15 mouse cellular contexts compared by ENCODE assay signal in genomic region chr6:84051032-84051431, GRCm38 (mm10). TPM values are rescaled to one million over a fixed set of nuclear protein-coding genes. Genes with fewer than 3 reads are reported as not detected.
DNase-seq lines count a peak whose midpoint lies in the region; ATAC-seq and TF ChIP-seq lines count a peak whose summit lies in the region.
"Had no signal": no experiment of that assay in that cellular context is flagged by ENCODE, and none has a peak within 500 bp of the region (broad histone marks: within the 10 kb centered on the region; RNA-seq: fewer than 3 reads in every experiment).

No protein-coding gene starts in this region.

- H3K27me3 ChIP-seq in lung, embryonic 14.5 days (ENCODE audit: insufficient read depth, low read length), result no peaks in the 10 kb centered on the region
- H3K27me3 ChIP-seq: limb, embryonic 13.5 days; lung, embryonic 15.5 days; midbrain, embryonic 15.5 days; neural tube, embryonic 13.5 days had no signal

- no peak for ATAC-seq in lung, embryonic 14.5 days (ENCODE audit: insufficient read depth)
- ATAC-seq: hindbrain, postnatal 0 days; midbrain, embryonic 15.5 days had no signal

- WGBS in lung, embryonic 14.5 days, result 32% methylated on average over 6 of the region's 6 CpGs
- WGBS in lung, adult 2 months, result 36% methylated on average over 6 of the region's 6 CpGs

- no peaks in the 10 kb centered on the region for H3K4me1 ChIP-seq in lung, embryonic 14.5 days (ENCODE audit: insufficient read depth)
- H3K4me1 ChIP-seq in lung, adult 2 months (ENCODE audit: control insufficient read depth, insufficient read depth, low read length), result peaks cover 10% of the 10 kb centered on the region
- H3K4me1 ChIP-seq: limb, embryonic 13.5 days; midbrain, embryonic 15.5 days; neural tube, embryonic 13.5 days had no signal

- H3K4me3 ChIP-seq in lung, embryonic 14.5 days (ENCODE audit: low read depth, low read length), result no peak overlapping the region
- no peak overlapping the region for H3K4me3 ChIP-seq in lung, adult 2 months (replicated peaks; ENCODE audit: extremely low read depth, low read depth, low read length)
- H3K4me3 ChIP-seq: limb, embryonic 13.5 days; lung, embryonic 15.5 days; midbrain, embryonic 15.5 days; neural tube, embryonic 13.5 days had no signal

- TF ChIP-seq POLR2A in lung, adult 2 months (IDR thresholded peaks at IDR 0.05; ENCODE audit: borderline replicate concordance, extremely low read depth, low read depth, low read length), result no peak

- no peaks in the 10 kb centered on the region for H3K9me3 ChIP-seq in lung, embryonic 14.5 days (ENCODE audit: low read depth, low read length)
- H3K9me3 ChIP-seq: limb, embryonic 13.5 days; lung, embryonic 15.5 days; midbrain, embryonic 15.5 days; neural tube, embryonic 13.5 days had no signal

- H3K36me3 ChIP-seq in lung, embryonic 14.5 days (ENCODE audit: insufficient read depth), result no peaks in the 10 kb centered on the region
- H3K36me3 ChIP-seq: limb, embryonic 13.5 days; lung, embryonic 15.5 days; midbrain, embryonic 15.5 days; neural tube, embryonic 13.5 days had no signal

- TF ChIP-seq CTCF in lung, embryonic 14.5 days (IDR thresholded peaks at IDR 0.05; ENCODE audit: low read depth), result no peak
- no peak for TF ChIP-seq CTCF in lung, adult 2 months (IDR thresholded peaks at IDR 0.05; ENCODE audit: insufficient read depth, low read length)

- peak; percentile 21 for DNase-seq in embryo, embryonic 11 days
- no peak for DNase-seq in embryo, embryonic 9.5 days (ENCODE audit: extremely low spot score)
- DNase-seq in lung, embryonic 14.5 days, result peak; percentile 2
- no peak for DNase-seq in lung, adult 2 months
- peak; percentile 34 for DNase-seq in kidney, adult 9 months
- DNase-seq in lung, postnatal 4 days, result peak; percentile 28 to 56
- no peak for DNase-seq in ovary, postnatal 36 days (ENCODE audit: low spot score)
- DNase-seq in urinary bladder, postnatal 14 days (ENCODE audit: low spot score), result no peak
- DNase-seq: cerebellum, postnatal 25 days; right cerebral cortex, adult 18-20 months had no signal

- H3K4me2 ChIP-seq in lung, embryonic 14.5 days, result no peak overlapping the region
- H3K4me2 ChIP-seq: limb, embryonic 13.5 days; lung, embryonic 15.5 days; midbrain, embryonic 15.5 days; neural tube, embryonic 13.5 days had no signal

- no peak overlapping the region for H3K27ac ChIP-seq in lung, embryonic 14.5 days (ENCODE audit: low read depth)
- H3K27ac ChIP-seq: hindbrain, postnatal 0 days; limb, embryonic 13.5 days; lung, embryonic 15.5 days; midbrain, embryonic 15.5 days; neural tube, embryonic 13.5 days had no signal

- no peak overlapping the region for H3K9ac ChIP-seq in lung, embryonic 14.5 days
- H3K9ac ChIP-seq: limb, embryonic 13.5 days; lung, embryonic 15.5 days; midbrain, embryonic 15.5 days; neural tube, embryonic 13.5 days had no signal

RNA-seq across cellular contexts. Expression of gene Dysf, which starts 42.6 kb away (rescaled TPM):
- polyA plus RNA-seq in lung, embryonic 14.5 days (2014; fragmentation: Nextera tagmentation; extraction: Ambion mirVana), result 11.5 and 13.5 TPM in 2 replicates
- 14.4 and 21.9 TPM in 2 replicates for polyA plus RNA-seq in lung, adult 2 months (2012; rRNA removed)

Comparison
In these comparisons a context has a peak if more than half of its experiments do, and no peak if none do; other contexts are left out.
1. DNase-seq: peak in embryo, embryonic 11 days (single experiment), lung, embryonic 14.5 days (single experiment), kidney, adult 9 months (single experiment) and lung, postnatal 4 days (2 of 2); none in embryo, embryonic 9.5 days (single experiment), lung, adult 2 months (single experiment), ovary, postnatal 36 days (single experiment) and urinary bladder, postnatal 14 days (single experiment).